Mouse (Mus musculus) left cerebral cortex, adult 11 months (tissue): ENCODE data around the gene Tsr2.

Experiments
- DNase-seq: peaks from one replicate; pipeline ENCODE4 v3.0.0; 2022; ENCODE audit warnings: low spot score

Gene Tsr2

GRCm38 (mm10) chrX:151096171-151097058, at the start of gene Tsr2:
Tsr2 (minus strand) TSS chrX:151096543.
- DNase-seq: peak; percentile 53

- no peak for DNase-seq
Observed at GRCm38 (mm10) chrX:151132785-151133184, 36.4 kb upstream of the Tsr2 start.

- no peak for DNase-seq
Observed at GRCm38 (mm10) chrX:151130493-151130892, 34.1 kb upstream of the Tsr2 start.

- DNase-seq: no peak
Observed at GRCm38 (mm10) chrX:151123933-151124332, 27.6 kb upstream of the Tsr2 start.

GRCm38 (mm10) chrX:151117432-151117831, 21.1 kb upstream of the Tsr2 start:
- DNase-seq: no peak

GRCm38 (mm10) chrX:151116795-151117194, 20.5 kb upstream of the Tsr2 start:
- DNase-seq: no peak

GRCm38 (mm10) chrX:151107301-151108067, 11.1 kb upstream of the Tsr2 start:
- DNase-seq: no peak

- no peak for DNase-seq
Observed at GRCm38 (mm10) chrX:151087418-151087817, 8.9 kb downstream of the Tsr2 start.

GRCm38 (mm10) chrX:151085599-151085998, 10.7 kb downstream of the Tsr2 start:
- no peak for DNase-seq

- DNase-seq: no peak
Observed at GRCm38 (mm10) chrX:151076941-151077485, 19.3 kb downstream of the Tsr2 start.

- no peak for DNase-seq
Observed at GRCm38 (mm10) chrX:151076007-151076406, 20.3 kb downstream of the Tsr2 start.

- DNase-seq: no peak
Observed at GRCm38 (mm10) chrX:151067876-151068275, 28.5 kb downstream of the Tsr2 start.

- DNase-seq: no peak
Observed at GRCm38 (mm10) chrX:151066071-151066666, 30.2 kb downstream of the Tsr2 start.

GRCm38 (mm10) chrX:151061615-151062299, 34.6 kb downstream of the Tsr2 start:
- no peak for DNase-seq

GRCm38 (mm10) chrX:151059346-151059745, 37.0 kb downstream of the Tsr2 start:
- no peak for DNase-seq

GRCm38 (mm10) chrX:151055559-151055958, 40.8 kb downstream of the Tsr2 start:
- DNase-seq: no peak

GRCm38 (mm10) chrX:151054489-151054888, 41.9 kb downstream of the Tsr2 start:
- DNase-seq: no peak

- DNase-seq: peak; percentile 17
Observed at GRCm38 (mm10) chrX:151050337-151050736, 46.0 kb downstream of the Tsr2 start.

- no peak for DNase-seq
Observed at GRCm38 (mm10) chrX:151049661-151050215, 46.6 kb downstream of the Tsr2 start.

GRCm38 (mm10) chrX:151047431-151048058, 48.8 kb downstream of the Tsr2 start:
- DNase-seq: no peak
